16 mouse cellular contexts compared by ENCODE assay signal in the genomic region with DNA sequence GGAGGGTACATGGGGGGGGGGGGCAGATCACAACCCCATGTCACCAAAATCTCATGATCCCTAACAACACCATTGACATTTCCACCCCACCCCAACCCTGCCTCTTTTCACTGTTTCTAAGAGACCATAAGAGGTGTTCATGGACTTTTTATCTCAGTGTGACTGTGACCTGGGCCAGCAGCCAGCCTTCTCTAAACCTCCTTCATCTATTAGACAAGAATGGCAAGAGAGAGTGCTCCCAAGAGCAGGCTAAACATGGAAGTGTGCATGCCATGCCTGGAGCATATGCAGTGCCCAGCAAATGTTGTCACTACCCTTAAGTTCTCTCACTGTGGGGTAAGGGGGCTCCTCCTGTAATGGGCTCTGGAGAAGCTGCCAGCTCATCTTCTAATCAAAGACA.
DNase-seq lines count a peak whose midpoint lies in the region; ATAC-seq and TF ChIP-seq lines count a peak whose summit lies in the region.
"Had no signal": no experiment of that assay in that cellular context is flagged by ENCODE, and none has a peak within 500 bp of the region (broad histone marks: within the 10 kb centered on the region; RNA-seq: fewer than 3 reads in every experiment).

No protein-coding gene starts in this region.

- no peaks in the 10 kb centered on the region for H3K9me3 ChIP-seq in heart, embryonic 10.5 days
- no peaks in the 10 kb centered on the region for H3K9me3 ChIP-seq in liver, embryonic 12.5 days (replicated peaks)
- H3K9me3 ChIP-seq: embryonic facial prominence, embryonic 13.5 days had no signal

- peak overlapping the region; percentile 79 for H3K27ac ChIP-seq in gastrocnemius, adult 2 months
- peak overlapping the region; percentile 56; the same call in 1 of the 2 replicates for H3K27ac ChIP-seq in heart, embryonic 10.5 days
- no peak overlapping the region for H3K27ac ChIP-seq in liver, embryonic 12.5 days
- H3K27ac ChIP-seq: embryonic facial prominence, embryonic 13.5 days; hindbrain, embryonic 10.5 days; liver, embryonic 14.5 days had no signal

- no peak for TF ChIP-seq CTCF in gastrocnemius, adult 2 months (IDR thresholded peaks at IDR 0.05)

- no peak overlapping the region for H3K4me3 ChIP-seq in gastrocnemius, adult 2 months
- no peak overlapping the region for H3K4me3 ChIP-seq in heart, embryonic 10.5 days
- H3K4me3 ChIP-seq in liver, embryonic 12.5 days: no peak overlapping the region
- H3K4me3 ChIP-seq: embryonic facial prominence, embryonic 13.5 days; hindbrain, embryonic 10.5 days; megakaryocyte, embryonic 14.5 days had no signal

- DNase-seq in gastrocnemius, adult 2 months: no peak
- DNase-seq in gastrocnemius, postnatal 4 days (ENCODE audit: low spot score in 2 of 2): no peak
- no peak for DNase-seq in heart, embryonic 10.5 days (ENCODE audit: low spot score)
- DNase-seq in heart, postnatal 10 days: peak; percentile 66 to 80
- DNase-seq in lung, postnatal 10 days: peak; percentile 29
- no peak for DNase-seq in left cerebral cortex, postnatal 4 days
- DNase-seq in testis, postnatal 14 days (ENCODE audit: low spot score): no peak
- DNase-seq: cerebellum, adult 11 months; cerebellum, postnatal 36 days; gastrocnemius, postnatal 10 days had no signal

- H3K27me3 ChIP-seq in heart, embryonic 10.5 days (ENCODE audit: insufficient read depth, poor library complexity, severe bottlenecking): no peaks in the 10 kb centered on the region
- H3K27me3 ChIP-seq in liver, embryonic 12.5 days (replicated peaks): no peaks in the 10 kb centered on the region
- H3K27me3 ChIP-seq: embryonic facial prominence, embryonic 13.5 days; megakaryocyte, embryonic 14.5 days had no signal

- no peak overlapping the region for H3K9ac ChIP-seq in liver, embryonic 12.5 days
- H3K9ac ChIP-seq: embryonic facial prominence, embryonic 13.5 days; liver, embryonic 14.5 days had no signal

- no peak for ATAC-seq in liver, embryonic 12.5 days
- ATAC-seq: intestine, embryonic 16.5 days had no signal

- intact Hi-C loops in gastrocnemius, adult 2 months (cut with DNase I): no loop called here
- intact Hi-C loops in heart, postnatal 10 days (cut with DNase I): no loop called here
- intact Hi-C loops in left cerebral cortex, postnatal 4 days (cut with DNase I): no loop called here

- H3K36me3 ChIP-seq in heart, embryonic 10.5 days: peaks cover 51% of the 10 kb centered on the region
- H3K36me3 ChIP-seq in liver, embryonic 12.5 days: peaks cover 46% of the 10 kb centered on the region

- H3K4me2 ChIP-seq in liver, embryonic 12.5 days: no peak overlapping the region
- H3K4me2 ChIP-seq: embryonic facial prominence, embryonic 13.5 days had no signal

- peaks cover 44% of the 10 kb centered on the region for H3K4me1 ChIP-seq in heart, embryonic 10.5 days
- H3K4me1 ChIP-seq in liver, embryonic 12.5 days: no peaks in the 10 kb centered on the region
- H3K4me1 ChIP-seq: embryonic facial prominence, embryonic 13.5 days; megakaryocyte, embryonic 14.5 days had no signal

Comparison
In these comparisons a context has a peak if more than half of its experiments do, and no peak if none do; other contexts are left out.
1. DNase-seq: peak in heart, postnatal 10 days (2 of 2) and lung, postnatal 10 days (single experiment); none in gastrocnemius, adult 2 months (single experiment), gastrocnemius, postnatal 4 days (0 of 2), heart, embryonic 10.5 days (single experiment), left cerebral cortex, postnatal 4 days (single experiment) and testis, postnatal 14 days (single experiment).